Mouse (Mus musculus) liver, postnatal 0 days (tissue): ENCODE data around the gene Pwwp2b. TPM values are rescaled to one million over a fixed set of nuclear protein-coding genes. Genes with fewer than 3 reads are reported as not detected.

Experiments used
- ATAC-seq: fragments of 200-750 bp; cut with Nextera tagmentation; 2 replicates; pipeline ENCODE4 v1.8.0; 2017; ENCODE audit warnings: mild to moderate bottlenecking, moderate library complexity
- DNase-seq: peaks from one replicate; pipeline ENCODE4 v3.0.0-alpha.2; 2016
- H3K27ac ChIP-seq: fragments of 300-500 bp; sonication (generic); 2 replicates; pipeline ENCODE4 v1.5.1; 2014; ENCODE audit warnings: antibody characterized with exemption, moderate library complexity, mild to moderate bottlenecking, low read depth
- H3K27me3 ChIP-seq: fragments of 300-500 bp; sonication (generic); 2 replicates; pipeline ENCODE4 v1.6.1; 2014; ENCODE audit warnings: low read length, control low read depth, mixed read lengths; ENCODE audit not compliant: insufficient read depth
- H3K36me3 ChIP-seq: fragments of 300-500 bp; sonication (generic); replicated peaks from 2 replicates; pipeline ENCODE4 v1.6.1; 2014; ENCODE audit warnings: mild to moderate bottlenecking, control low read depth, low read length, moderate library complexity, mixed read lengths; ENCODE audit not compliant: insufficient read depth
- H3K4me1 ChIP-seq: fragments of 300-500 bp; sonication (generic); 2 replicates; pipeline ENCODE4 v1.6.1; 2014; ENCODE audit warnings: antibody characterized with exemption, mild to moderate bottlenecking, control low read depth; ENCODE audit not compliant: insufficient read depth
- H3K4me2 ChIP-seq: fragments of 300-500 bp; sonication (generic); 2 replicates; pipeline ENCODE4 v1.6.1; 2014; ENCODE audit warnings: low read depth, mild to moderate bottlenecking, low read length, moderate library complexity, mixed read lengths
- H3K4me3 ChIP-seq: fragments of 300-500 bp; sonication (generic); 2 replicates; pipeline ENCODE4 v1.5.1; 2014; ENCODE audit warnings: low read depth, low read length
- H3K9ac ChIP-seq: fragments of 300-500 bp; sonication (generic); replicated peaks from 2 replicates; pipeline ENCODE4 v1.6.1; 2014; ENCODE audit warnings: mild to moderate bottlenecking, moderate library complexity
- H3K9me3 ChIP-seq: fragments of 300-500 bp; sonication (generic); 2 replicates; pipeline ENCODE4 v1.6.1; 2016; ENCODE audit warnings: mild to moderate bottlenecking, control low read depth, low read length, mixed read lengths
- CTCF ChIP-seq: sonication (generic); IDR thresholded peaks from 2 replicates; pipeline ENCODE4 v1.5.1; 2016; ENCODE audit warnings: antibody characterized with exemption, low read depth
- EP300 ChIP-seq: IDR thresholded peaks from 2 replicates; pipeline ENCODE4 v1.6.1; 2016; ENCODE audit warnings: antibody characterized with exemption, low read depth, mild to moderate bottlenecking
- WGBS: fragments of 180-500 bp; shearing (Covaris S2); extraction: QIAGEN DNeasy Blood & Tissue Kit; methylation state at CpG from one replicate; pipeline ENCODE4 v1.1.7; 2014; ENCODE audit not compliant: insufficient replicate concordance; 5-methylcytosine and 5-hydroxymethylcytosine counted together
- polyA plus RNA-seq: library from polyadenylated mRNA; unstranded; fragments of >200 nt; fragmentation: Nextera tagmentation; extraction: Ambion mirVana; gene quantifications from 2 replicates; pipeline ENCODE4 v1.2.1, GENCODE M21; 2015

Gene Pwwp2b
- polyA plus RNA-seq, 1 experiment from 2014 or later = 1.3 TPM

DNA sequence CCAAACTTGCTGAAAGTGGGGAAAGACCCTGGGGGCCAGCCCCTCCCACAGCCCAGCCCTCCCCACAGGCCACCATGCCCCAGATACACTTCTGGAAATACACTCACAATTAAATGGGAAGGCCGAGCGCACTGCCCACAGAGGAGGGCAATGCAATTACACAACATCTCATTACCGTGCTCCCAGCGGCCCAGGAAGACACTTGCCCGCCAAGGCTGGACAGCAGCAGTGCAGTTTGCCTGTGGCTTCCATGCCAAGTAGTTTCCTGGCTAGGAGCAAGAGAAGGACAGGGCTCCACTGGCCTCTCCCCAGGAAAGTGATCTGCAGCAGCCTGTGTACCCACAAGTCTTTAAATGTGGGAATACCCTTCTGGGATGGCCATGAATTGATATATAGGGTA lies 64.4 kb downstream of the Pwwp2b start:
- Histone ChIP-seq H3K4me3 (no peak overlapping the region), H3K4me2 (no peak overlapping the region), H3K4me1 (no peaks in the 10 kb centered on the region), H3K27ac (no peak overlapping the region), H3K27me3 (no peaks in the 10 kb centered on the region), H3K36me3 (no peaks in the 10 kb centered on the region), H3K9ac (no peak overlapping the region), H3K9me3 (no peaks in the 10 kb centered on the region)
- 60% methylated on average over 5 of the region's 5 CpGs for WGBS
- DNase-seq = no peak
- TF ChIP-seq CTCF (no peak), EP300 (no peak)
- no peak for ATAC-seq

DNA sequence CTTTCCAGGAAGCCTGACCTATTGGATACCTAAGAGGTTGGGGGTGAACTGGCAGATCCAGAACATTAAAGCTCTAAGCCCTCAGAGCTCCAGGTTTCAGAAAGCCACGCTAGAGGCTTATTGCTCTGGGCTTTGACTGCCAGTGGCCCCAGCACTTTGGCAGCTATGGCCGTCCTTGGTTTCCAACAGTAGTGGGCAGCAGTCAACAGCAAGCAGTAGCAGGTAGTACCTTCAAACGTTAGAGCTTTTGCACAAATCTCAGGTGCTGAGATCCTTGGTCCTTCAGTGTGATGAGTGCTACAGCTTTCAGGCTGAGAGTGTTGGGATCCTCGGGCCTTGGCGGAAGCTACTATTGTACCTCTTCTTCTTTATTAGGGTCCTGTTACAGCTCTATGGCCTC lies 65.1 kb downstream of the Pwwp2b start:
- 77% methylated on average over 5 of the region's 5 CpGs for WGBS
- ATAC-seq = no peak
- no peaks in the 10 kb centered on the region for H3K27me3 ChIP-seq
- no peaks in the 10 kb centered on the region for H3K9me3 ChIP-seq
- no peaks in the 10 kb centered on the region for H3K4me1 ChIP-seq
- no peak overlapping the region for H3K4me2 ChIP-seq
- no peak overlapping the region for H3K9ac ChIP-seq
- TF ChIP-seq CTCF (0 out of 2 replicates have a peak, but pooled peaks have one; percentile 5), EP300 (no peak)
- no peak for DNase-seq
- H3K36me3 ChIP-seq = no peaks in the 10 kb centered on the region
- no peak overlapping the region for H3K27ac ChIP-seq
- no peak overlapping the region for H3K4me3 ChIP-seq

- 59% methylated on average over 3 of the region's 3 CpGs for WGBS
- TF ChIP-seq CTCF = no peak
- no peak for TF ChIP-seq EP300
Observed at GRCm38 (mm10) chr7:139314716-139315115, 66.4 kb downstream of the Pwwp2b start.

GRCm38 (mm10) chr7:139319006-139319411 lies 70.7 kb downstream of the Pwwp2b start:
- no peak for TF ChIP-seq CTCF
- no peak for TF ChIP-seq EP300
- Histone ChIP-seq H3K27me3 (no peaks in the 10 kb centered on the region), H3K27ac (no peak overlapping the region), H3K4me3 (no peak overlapping the region), H3K36me3 (no peaks in the 10 kb centered on the region), H3K9ac (no peak overlapping the region), H3K4me2 (no peak overlapping the region), H3K9me3 (no peaks in the 10 kb centered on the region), H3K4me1 (no peaks in the 10 kb centered on the region)
- DNase-seq (no peak), ATAC-seq (no peak)
- 75% methylated on average over 1 of the region's 1 CpGs for WGBS

More at GRCm38 (mm10) chr7:139314716-139315115, 66.4 kb downstream of the Pwwp2b start:
- Histone ChIP-seq H3K27me3 (no peaks in the 10 kb centered on the region), H3K4me3 (no peak overlapping the region), H3K4me1 (no peaks in the 10 kb centered on the region), H3K9me3 (no peaks in the 10 kb centered on the region), H3K9ac (no peak overlapping the region), H3K36me3 (no peaks in the 10 kb centered on the region), H3K4me2 (no peak overlapping the region), H3K27ac (no peak overlapping the region)
- DNase-seq (no peak), ATAC-seq (no peak)

Other genes with a start within 250 kb of the Pwwp2b start
- 0.04 TPM in 1 of 2 replicates, not detected in the other for gene Dpysl4, start 162.5 kb upstream of the Pwwp2b start, polyA plus RNA-seq
- gene Lrrc27, start 35.5 kb upstream of the Pwwp2b start, polyA plus RNA-seq = 0.43 and 0.78 TPM in 2 replicates
- not detected in 2 replicates for gene Stk32c, start 35.2 kb upstream of the Pwwp2b start, polyA plus RNA-seq
- 6.0 and 6.9 TPM in 2 replicates for gene Inpp5a, start 140.6 kb downstream of the Pwwp2b start, polyA plus RNA-seq